Comparison of ENCODE assay signal across 32 mouse cellular contexts in the genomic region with DNA sequence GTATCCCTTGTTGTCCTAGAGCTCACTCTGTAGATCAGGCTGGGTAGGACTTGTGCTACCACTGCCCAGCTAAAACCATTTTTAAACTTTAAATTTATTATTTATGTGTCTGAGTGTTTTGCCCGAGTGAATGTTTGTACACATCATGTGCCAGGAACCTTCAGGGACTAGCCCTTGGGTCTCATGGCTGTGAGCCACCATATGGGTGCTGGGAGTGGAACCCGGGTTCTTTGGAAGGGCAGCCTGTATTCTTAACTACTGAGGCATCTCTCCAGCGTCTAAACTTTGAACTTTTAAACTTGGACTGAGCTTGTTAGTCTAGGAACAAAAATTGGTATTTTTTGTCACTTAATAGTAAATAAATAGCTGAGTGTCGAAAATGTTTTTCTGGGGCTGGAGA.
"Had no signal": no experiment of that assay in that cellular context is flagged by ENCODE, and none has a peak within 500 bp of the region (broad histone marks: within the 10 kb centered on the region; RNA-seq: fewer than 3 reads in every experiment).

No protein-coding gene starts in this region.

- H3K4me3 ChIP-seq: limb, embryonic 10.5 days; limb, embryonic 12.5 days; limb, embryonic 13.5 days; limb, embryonic 15.5 days; liver, embryonic 12.5 days; liver, embryonic 13.5 days; liver, embryonic 15.5 days; lung, embryonic 15.5 days; megakaryocyte, embryonic 14.5 days; midbrain, embryonic 10.5 days; midbrain, embryonic 12.5 days; midbrain, embryonic 13.5 days; midbrain, embryonic 15.5 days; myocyte; neural tube, embryonic 12.5 days had no signal

- H3K27me3 ChIP-seq: limb, embryonic 12.5 days; limb, embryonic 13.5 days; limb, embryonic 15.5 days; liver, embryonic 12.5 days; liver, embryonic 13.5 days; liver, embryonic 15.5 days; lung, embryonic 15.5 days; megakaryocyte, embryonic 14.5 days; midbrain, embryonic 12.5 days; midbrain, embryonic 13.5 days; midbrain, embryonic 15.5 days; neural tube, embryonic 12.5 days had no signal

- H3K4me1 ChIP-seq: limb, embryonic 10.5 days; limb, embryonic 12.5 days; limb, embryonic 13.5 days; limb, embryonic 15.5 days; liver, embryonic 12.5 days; liver, embryonic 13.5 days; liver, embryonic 15.5 days; lung, embryonic 15.5 days; midbrain, embryonic 10.5 days; midbrain, embryonic 12.5 days; midbrain, embryonic 13.5 days; midbrain, embryonic 15.5 days; neural tube, embryonic 12.5 days had no signal

- H3K9me3 ChIP-seq: limb, embryonic 10.5 days; limb, embryonic 12.5 days; limb, embryonic 13.5 days; limb, embryonic 15.5 days; liver, embryonic 12.5 days; liver, embryonic 13.5 days; liver, embryonic 15.5 days; lung, embryonic 15.5 days; megakaryocyte, embryonic 14.5 days; midbrain, embryonic 10.5 days; midbrain, embryonic 12.5 days; midbrain, embryonic 13.5 days; midbrain, embryonic 15.5 days; neural tube, embryonic 12.5 days had no signal

- ATAC-seq: liver, embryonic 12.5 days; liver, postnatal 0 days; lung, postnatal 0 days; midbrain, embryonic 13.5 days; midbrain, embryonic 15.5 days; midbrain, embryonic 16.5 days had no signal

- H3K4me2 ChIP-seq: limb, embryonic 12.5 days; limb, embryonic 13.5 days; limb, embryonic 15.5 days; liver, embryonic 11.5 days; liver, embryonic 12.5 days; liver, embryonic 13.5 days; liver, embryonic 15.5 days; lung, embryonic 14.5 days; lung, embryonic 15.5 days; midbrain, embryonic 11.5 days; midbrain, embryonic 12.5 days; midbrain, embryonic 13.5 days; midbrain, embryonic 15.5 days; neural tube, embryonic 12.5 days had no signal

- DNase-seq: left cerebral cortex, postnatal 4 days; liver; liver, embryonic 13.5 days; liver, postnatal 0 days; lung, adult 18-20 months; lung, adult 2 months; lung, embryonic 14.5 days; lung, postnatal 10 days; lung, postnatal 14 days; lung, postnatal 36 days; lung, postnatal 4 days; midbrain, embryonic 14.5 days had no signal

- H3K9ac ChIP-seq: limb, embryonic 12.5 days; limb, embryonic 13.5 days; limb, embryonic 15.5 days; liver, embryonic 12.5 days; liver, embryonic 13.5 days; liver, embryonic 14.5 days; liver, embryonic 15.5 days; liver, postnatal 0 days; lung, embryonic 14.5 days; lung, embryonic 15.5 days; midbrain, embryonic 12.5 days; midbrain, embryonic 13.5 days; midbrain, embryonic 15.5 days; neural tube, embryonic 12.5 days had no signal

- H3K27ac ChIP-seq: limb, embryonic 10.5 days; limb, embryonic 12.5 days; limb, embryonic 13.5 days; limb, embryonic 15.5 days; liver, embryonic 12.5 days; liver, embryonic 13.5 days; liver, embryonic 14.5 days; liver, embryonic 15.5 days; lung, embryonic 15.5 days; macrophage; midbrain, embryonic 10.5 days; midbrain, embryonic 12.5 days; midbrain, embryonic 13.5 days; midbrain, embryonic 15.5 days; neural tube, embryonic 12.5 days had no signal
